ENCODE assay signal across 18 mouse cellular contexts in the genomic region with DNA sequence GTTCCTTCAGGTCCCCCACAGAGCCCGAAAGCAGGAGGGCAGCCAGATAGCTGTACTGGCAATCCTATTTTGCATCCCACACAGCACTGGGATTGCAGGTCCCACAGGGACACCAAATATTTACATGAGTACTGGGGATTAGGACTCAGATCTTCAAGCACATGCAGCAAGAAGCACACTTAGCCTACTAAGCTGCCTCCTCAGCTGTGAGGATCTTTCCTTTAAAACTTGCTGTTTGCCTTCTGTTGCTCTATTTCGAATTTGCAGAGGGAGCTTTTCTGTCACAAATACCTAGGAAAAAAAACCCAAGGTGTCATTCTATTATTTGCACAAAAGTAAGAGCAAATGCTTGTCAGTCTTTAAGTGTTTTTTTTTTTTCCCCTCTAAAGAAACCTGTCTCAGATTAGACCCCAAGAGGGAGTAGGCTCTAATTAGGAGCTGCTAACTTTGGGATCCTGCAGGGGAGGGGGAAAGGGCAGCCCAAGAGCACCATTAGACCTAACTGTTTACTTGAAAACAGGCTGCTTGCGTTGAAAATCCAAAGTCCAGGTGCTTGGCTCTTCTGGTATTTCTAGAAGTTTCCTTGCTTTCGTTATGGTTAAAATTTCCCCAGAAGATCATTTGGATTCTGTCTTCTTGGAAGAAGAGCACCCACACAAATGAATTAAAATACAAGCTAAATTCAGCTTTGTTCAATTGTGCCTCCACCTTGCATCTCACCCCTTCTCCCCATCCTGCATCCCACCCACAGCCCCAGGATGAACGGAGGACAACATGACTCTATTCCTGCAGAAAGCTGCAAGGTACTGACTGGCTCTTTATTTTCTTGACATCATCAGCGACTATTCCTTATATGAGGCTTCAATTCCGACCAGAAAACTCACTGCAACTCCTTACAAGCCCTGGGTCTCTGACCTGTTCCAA.
DNase-seq lines count a peak whose midpoint lies in the region; ATAC-seq lines count a peak whose summit lies in the region.
"Had no signal": no experiment of that assay in that cellular context is flagged by ENCODE, and none has a peak within 500 bp of the region (broad histone marks: within the 10 kb centered on the region; RNA-seq: fewer than 3 reads in every experiment).

No protein-coding gene starts in this region.

- ATAC-seq in kidney, embryonic 15.5 days (replicated peaks; ENCODE audit: low FRiP score), result no peak
- no peak for ATAC-seq in forebrain, embryonic 14.5 days
- ATAC-seq in forebrain, embryonic 15.5 days (replicated peaks), result no peak

- no peaks in the 10 kb centered on the region for H3K27me3 ChIP-seq in kidney, embryonic 15.5 days
- no peaks in the 10 kb centered on the region for H3K27me3 ChIP-seq in forebrain, embryonic 14.5 days (replicated peaks; ENCODE audit: control insufficient read depth, insufficient read depth, low read length)
- 0 out of 2 replicates have a peak, but pooled peaks cover 2% of the 10 kb centered on the region for H3K27me3 ChIP-seq in forebrain, embryonic 15.5 days
- H3K27me3 ChIP-seq: hindbrain, embryonic 12.5 days; limb, embryonic 12.5 days; lung, embryonic 15.5 days had no signal

- H3K4me2 ChIP-seq in kidney, embryonic 15.5 days, result no peak overlapping the region
- no peak overlapping the region for H3K4me2 ChIP-seq in forebrain, embryonic 14.5 days (ENCODE audit: low read length)
- H3K4me2 ChIP-seq in forebrain, embryonic 15.5 days (replicated peaks), result no peak overlapping the region
- H3K4me2 ChIP-seq: hindbrain, embryonic 12.5 days; limb, embryonic 12.5 days; lung, embryonic 15.5 days had no signal

- intact Hi-C loops in left cerebral cortex, postnatal 14 days (cut with DNase I), result no loop called here

- WGBS in kidney, embryonic 15.5 days, result 44% methylated on average over 7 of the region's 7 CpGs
- 34% methylated on average over 7 of the region's 7 CpGs for WGBS in forebrain, embryonic 14.5 days
- 38% methylated on average over 7 of the region's 7 CpGs for WGBS in forebrain, embryonic 15.5 days

- H3K9ac ChIP-seq in kidney, embryonic 15.5 days, result no peak overlapping the region
- no peak overlapping the region for H3K9ac ChIP-seq in forebrain, embryonic 14.5 days (ENCODE audit: low read length)
- no peak overlapping the region for H3K9ac ChIP-seq in forebrain, embryonic 15.5 days (replicated peaks)
- H3K9ac ChIP-seq: hindbrain, embryonic 12.5 days; limb, embryonic 12.5 days; liver, embryonic 14.5 days; lung, embryonic 15.5 days had no signal

- H3K4me1 ChIP-seq in kidney, embryonic 15.5 days, result no peaks in the 10 kb centered on the region
- no peaks in the 10 kb centered on the region for H3K4me1 ChIP-seq in forebrain, embryonic 14.5 days (ENCODE audit: control insufficient read depth, insufficient read depth, low read length)
- H3K4me1 ChIP-seq in forebrain, embryonic 15.5 days, result no peaks in the 10 kb centered on the region
- H3K4me1 ChIP-seq: lung, embryonic 15.5 days had no signal

- no peaks in the 10 kb centered on the region for H3K36me3 ChIP-seq in kidney, embryonic 15.5 days
- no peaks in the 10 kb centered on the region for H3K36me3 ChIP-seq in forebrain, embryonic 14.5 days (ENCODE audit: control insufficient read depth, insufficient read depth, low read length)
- no peaks in the 10 kb centered on the region for H3K36me3 ChIP-seq in forebrain, embryonic 15.5 days
- H3K36me3 ChIP-seq: forebrain, embryonic 10.5 days; hindbrain, embryonic 12.5 days; limb, embryonic 12.5 days; lung, embryonic 15.5 days; midbrain, embryonic 10.5 days had no signal

- DNase-seq in kidney, adult 8-10 months, result peak; percentile 47 to 60
- DNase-seq in brain, adult 2 months (ENCODE audit: low read depth, low spot score), result peak; percentile 71
- peak; percentile 28 to 52 for DNase-seq in frontal cortex, adult 2 months (ENCODE audit: extremely low spot score in 1 of 2, low spot score in 1 of 2)
- peak; percentile 3 to 19 for DNase-seq in left cerebral cortex, postnatal 14 days (ENCODE audit: low spot score in 2 of 2)
- DNase-seq in forebrain, embryonic 14.5 days (ENCODE audit: low spot score), result no peak
- DNase-seq: B cell, adult 2 months; cerebellum, adult 2 months; cerebellum, postnatal 36 days; gastrocnemius, postnatal 36 days; lung, postnatal 4 days had no signal

- H3K27ac ChIP-seq in kidney, embryonic 15.5 days, result no peak overlapping the region
- no peak overlapping the region for H3K27ac ChIP-seq in forebrain, embryonic 14.5 days (ENCODE audit: low read depth, low read length)
- H3K27ac ChIP-seq in forebrain, embryonic 15.5 days (replicated peaks), result no peak overlapping the region
- H3K27ac ChIP-seq: forebrain, embryonic 10.5 days; hindbrain, embryonic 12.5 days; limb, embryonic 12.5 days; liver, embryonic 14.5 days; lung, embryonic 15.5 days; midbrain, embryonic 10.5 days had no signal

- H3K9me3 ChIP-seq in kidney, embryonic 15.5 days (replicated peaks), result no peaks in the 10 kb centered on the region
- no peaks in the 10 kb centered on the region for H3K9me3 ChIP-seq in forebrain, embryonic 14.5 days (replicated peaks; ENCODE audit: control insufficient read depth, low read length)
- H3K9me3 ChIP-seq in forebrain, embryonic 15.5 days, result no peaks in the 10 kb centered on the region
- H3K9me3 ChIP-seq: forebrain, embryonic 10.5 days; hindbrain, embryonic 12.5 days; limb, embryonic 12.5 days; lung, embryonic 15.5 days; midbrain, embryonic 10.5 days had no signal

- H3K4me3 ChIP-seq in kidney, embryonic 15.5 days (replicated peaks), result no peak overlapping the region
- no peak overlapping the region for H3K4me3 ChIP-seq in forebrain, embryonic 14.5 days (ENCODE audit: low read depth, low read length)
- H3K4me3 ChIP-seq in forebrain, embryonic 15.5 days, result no peak overlapping the region
- H3K4me3 ChIP-seq: forebrain, embryonic 10.5 days; hindbrain, embryonic 12.5 days; limb, embryonic 12.5 days; lung, embryonic 15.5 days; midbrain, embryonic 10.5 days had no signal
